Mouse (Mus musculus) forebrain, embryonic 14.5 days (tissue): ENCODE measurements around the gene Moxd2. TPM values are rescaled to one million over a fixed set of nuclear protein-coding genes. Genes with fewer than 3 reads are reported as not detected.

Source experiments
- polyA plus RNA-seq: library from polyadenylated mRNA; unstranded; fragments of >200 nt; fragmentation: Nextera tagmentation; extraction: Ambion mirVana; gene quantifications from 2 replicates; pipeline ENCODE4 v1.2.1, GENCODE M21; 2014

Gene Moxd2
- polyA plus RNA-seq, 1 experiment from 2014 or later = not detected

Other genes starting within 250 kb of the Moxd2 start
- not detected in 2 replicates for gene Prss58, start 12.9 kb upstream of the Moxd2 start, polyA plus RNA-seq
- gene 1700074P13Rik, start 53.1 kb upstream of the Moxd2 start, polyA plus RNA-seq = not detected in 2 replicates
- gene Gm4744, start 64.4 kb upstream of the Moxd2 start, polyA plus RNA-seq = not detected in 2 replicates
- gene 1810009J06Rik, start 77.3 kb upstream of the Moxd2 start, polyA plus RNA-seq = not detected in 2 replicates
- not detected in 2 replicates for gene Gm2663, start 112.0 kb upstream of the Moxd2 start, polyA plus RNA-seq
- not detected in 2 replicates for gene 2210010C04Rik, start 148.0 kb upstream of the Moxd2 start, polyA plus RNA-seq